Mouse (Mus musculus) MEL (cell line): ENCODE measurements around the gene Elavl1. TPM values are rescaled to one million over a fixed set of nuclear protein-coding genes. Genes with fewer than 3 reads are reported as not detected.
A peak's percentile ranks its signal among the peaks of the same experiment; 100 is the strongest.

Experiments
- DNase-seq: peaks from one replicate; pipeline ENCODE4 v3.0.0; 2011; ENCODE audit warnings: low read depth, low spot score
- H3K27ac ChIP-seq: 2 replicates; pipeline ENCODE4 v1.5.1; 2012; ENCODE audit warnings: low read depth, mild to moderate bottlenecking, control low read depth, low read length, moderate library complexity; ENCODE audit not compliant: control insufficient read depth
- H3K27me3 ChIP-seq, 2 experiments: fragments of 150-350 bp in 1 of 2; sonication (generic) in 1 of 2; 2 replicates each; pipeline ENCODE4 v1.6.1; 2012; ENCODE audit warnings: low read length in 2 of 2, mild to moderate bottlenecking in 2 of 2, improper control_type of control experiment in 1 of 2, moderate library complexity in 1 of 2; ENCODE audit not compliant: insufficient read depth in 2 of 2, control insufficient read depth in 1 of 2
- H3K36me3 ChIP-seq, 2 experiments: 2 replicates each; pipeline ENCODE4 v1.6.1; 2012 to 2014; ENCODE audit warnings: low read length in 2 of 2, improper control_type of control experiment in 1 of 2, inconsistent platforms in 1 of 2, mild to moderate bottlenecking in 1 of 2; ENCODE audit not compliant: insufficient read depth in 2 of 2, control insufficient read depth in 1 of 2
- H3K4me1 ChIP-seq, 2 experiments: fragments of 150-350 bp in 1 of 2; sonication (generic) in 1 of 2; 2 replicates each; pipeline ENCODE4 v1.6.1; 2012; ENCODE audit warnings: low read length in 2 of 2, improper control_type of control experiment in 1 of 2, mild to moderate bottlenecking in 1 of 2; ENCODE audit not compliant: insufficient read depth in 2 of 2, control insufficient read depth in 1 of 2
- H3K4me3 ChIP-seq, 2 experiments: fragments of 150-350 bp in 1 of 2; sonication (generic) in 1 of 2; 2 replicates each; pipeline ENCODE4 v1.5.1; 2012; ENCODE audit warnings: low read depth in 2 of 2, low read length in 2 of 2, mild to moderate bottlenecking in 2 of 2, moderate library complexity in 2 of 2, control low read depth in 1 of 2, improper control_type of control experiment in 1 of 2; ENCODE audit not compliant: control insufficient read depth in 1 of 2, insufficient read depth in 1 of 2
- H3K79me2 ChIP-seq: 2 replicates; pipeline ENCODE4 v1.6.1; 2012; ENCODE audit warnings: mild to moderate bottlenecking, low read length, moderate library complexity; ENCODE audit not compliant: control insufficient read depth, poor library complexity, insufficient read depth
- H3K9ac ChIP-seq: 2 replicates; pipeline ENCODE4 v1.6.1; 2012; ENCODE audit warnings: low read depth, mild to moderate bottlenecking, control low read depth, low read length, moderate library complexity; ENCODE audit not compliant: control insufficient read depth, poor library complexity, severe bottlenecking
- H3K9me3 ChIP-seq: fragments of 150-350 bp; sonication (generic); replicated peaks from 2 replicates; pipeline ENCODE4 v1.6.1; 2012; ENCODE audit warnings: mild to moderate bottlenecking, low read length, improper control_type of control experiment, moderate library complexity; ENCODE audit not compliant: insufficient read depth
- CHD1 ChIP-seq: IDR thresholded peaks from 2 replicates; pipeline ENCODE4 v1.6.1; 2012; ENCODE audit warnings: low read depth, mild to moderate bottlenecking, inconsistent platforms, low read length, improper control_type of control experiment
- CHD2 ChIP-seq: IDR thresholded peaks from 2 replicates; pipeline ENCODE4 v1.6.1; 2011; ENCODE audit warnings: low read length, improper control_type of control experiment
- CTCF ChIP-seq, 3 experiments: IDR thresholded peaks in 2 of 3; conservative IDR thresholded peaks in 1 of 3; 2 replicates each; pipeline ENCODE4 v1.5.1; 2011 to 2012; ENCODE audit warnings: low read length in 3 of 3, low read depth in 2 of 3, mild to moderate bottlenecking in 2 of 3, improper control_type of control experiment in 1 of 3, inconsistent platforms in 1 of 3, mixed read lengths in 1 of 3, moderate library complexity in 1 of 3; ENCODE audit not compliant: control insufficient read depth in 1 of 3, insufficient read depth in 1 of 3, poor library complexity in 1 of 3, severe bottlenecking in 1 of 3
- ELF1 ChIP-seq: IDR thresholded peaks from 2 replicates; pipeline ENCODE4 v1.6.1; 2014; ENCODE audit warnings: low read depth, mild to moderate bottlenecking, inconsistent platforms, low read length, improper control_type of control experiment, moderate library complexity
- EP300 ChIP-seq, 2 experiments: IDR thresholded peaks; 2 replicates each; pipeline ENCODE4 v1.6.1; 2011; ENCODE audit warnings: improper control_type of control experiment in 2 of 2, low read length in 2 of 2, low read depth in 1 of 2, mild to moderate bottlenecking in 1 of 2
- HCFC1 ChIP-seq: IDR thresholded peaks from 2 replicates; pipeline ENCODE4 v1.6.1; 2012; ENCODE audit warnings: low read depth, mild to moderate bottlenecking, inconsistent platforms, low read length, improper control_type of control experiment, moderate library complexity
- JUND ChIP-seq: IDR thresholded peaks from 2 replicates; pipeline ENCODE4 v1.6.1; 2011; ENCODE audit warnings: low read depth, mild to moderate bottlenecking, improper control_type of control experiment, low read length
- MAFK ChIP-seq: IDR thresholded peaks from 2 replicates; pipeline ENCODE4 v1.6.1; 2011; ENCODE audit warnings: low read depth, mild to moderate bottlenecking, low read length, improper control_type of control experiment, borderline replicate concordance
- MAX ChIP-seq: IDR thresholded peaks from 2 replicates; pipeline ENCODE4 v1.6.1; 2011; ENCODE audit warnings: low read length, improper control_type of control experiment
- MAZ ChIP-seq: IDR thresholded peaks from 2 replicates; pipeline ENCODE4 v1.6.1; 2012; ENCODE audit warnings: low read depth, mild to moderate bottlenecking, inconsistent platforms, low read length, improper control_type of control experiment
- MEF2A ChIP-seq: IDR thresholded peaks from 2 replicates; pipeline ENCODE4 v1.6.1; 2014; ENCODE audit warnings: low read depth, mild to moderate bottlenecking, inconsistent platforms, low read length, improper control_type of control experiment; ENCODE audit not compliant: poor library complexity, insufficient replicate concordance, severe bottlenecking; ENCODE audit errors: extremely low read depth
- MXI1 ChIP-seq: IDR thresholded peaks from 2 replicates; pipeline ENCODE4 v1.6.1; 2011; ENCODE audit warnings: mild to moderate bottlenecking, low read depth, low read length, improper control_type of control experiment
- MYC ChIP-seq: IDR thresholded peaks from 2 replicates; pipeline ENCODE4 v1.6.1; 2011; ENCODE audit warnings: low read depth, mild to moderate bottlenecking, low read length, improper control_type of control experiment, moderate library complexity
- POLR2AphosphoS5 ChIP-seq: IDR thresholded peaks from 2 replicates; pipeline ENCODE4 v1.6.1; 2012; ENCODE audit warnings: low read depth, borderline replicate concordance, mild to moderate bottlenecking, inconsistent platforms, low read length, moderate library complexity, mixed read lengths
- RAD21 ChIP-seq: IDR thresholded peaks from 2 replicates; pipeline ENCODE4 v1.6.1; 2011; ENCODE audit warnings: mild to moderate bottlenecking, low read depth, low read length, improper control_type of control experiment
- SIN3A ChIP-seq: IDR thresholded peaks from 2 replicates; pipeline ENCODE4 v1.6.1; 2012; ENCODE audit warnings: low read length, improper control_type of control experiment, inconsistent platforms
- SMC3 ChIP-seq: IDR thresholded peaks from 2 replicates; pipeline ENCODE4 v1.6.1; 2011; ENCODE audit warnings: low read depth, low read length, improper control_type of control experiment
- TAL1 ChIP-seq: IDR thresholded peaks from 2 replicates; pipeline ENCODE4 v1.6.1; 2012; ENCODE audit warnings: mild to moderate bottlenecking, inconsistent platforms, low read length, moderate library complexity, mixed read lengths
- TBP ChIP-seq: IDR thresholded peaks from 2 replicates; pipeline ENCODE4 v1.8.0; 2011; ENCODE audit warnings: low read depth, low read length, improper control_type of control experiment
- TCF12 ChIP-seq: IDR thresholded peaks from 2 replicates; pipeline ENCODE4 v1.6.1; 2014; ENCODE audit warnings: low read depth, mild to moderate bottlenecking, inconsistent platforms, low read length, improper control_type of control experiment, moderate library complexity
- UBTF ChIP-seq: IDR thresholded peaks from 2 replicates; pipeline ENCODE4 v1.6.1; 2012; ENCODE audit warnings: low read depth, mild to moderate bottlenecking, inconsistent platforms, low read length, improper control_type of control experiment, moderate library complexity, borderline replicate concordance; ENCODE audit not compliant: insufficient read depth
- USF1 ChIP-seq: IDR thresholded peaks from 2 replicates; pipeline ENCODE4 v1.6.1; 2014; ENCODE audit warnings: low read depth, mild to moderate bottlenecking, inconsistent platforms, low read length, improper control_type of control experiment, moderate library complexity
- USF2 ChIP-seq, 2 experiments: IDR thresholded peaks; 2 replicates each; pipeline ENCODE4 v1.6.1; 2011 to 2012; ENCODE audit warnings: improper control_type of control experiment in 2 of 2, low read length in 2 of 2, borderline replicate concordance in 1 of 2, inconsistent platforms in 1 of 2, low read depth in 1 of 2, mild to moderate bottlenecking in 1 of 2; ENCODE audit not compliant: insufficient read depth in 1 of 2
- ZC3H11A ChIP-seq: IDR thresholded peaks from 2 replicates; pipeline ENCODE4 v1.6.1; 2012; ENCODE audit warnings: low read depth, mild to moderate bottlenecking, inconsistent platforms, low read length, improper control_type of control experiment
- ZKSCAN1 ChIP-seq: IDR thresholded peaks from 2 replicates; pipeline ENCODE4 v1.6.1; 2012; ENCODE audit warnings: low read depth, mild to moderate bottlenecking, inconsistent platforms, low read length, improper control_type of control experiment, moderate library complexity
- ZNF384 ChIP-seq: IDR thresholded peaks from 2 replicates; pipeline ENCODE4 v1.6.1; 2012; ENCODE audit warnings: low read depth, mild to moderate bottlenecking, inconsistent platforms, low read length, improper control_type of control experiment
- polyA plus RNA-seq, 2 experiments: library from polyadenylated mRNA; stranded (reverse) in 1 of 2; unstranded in 1 of 2; fragments of >175 nt in 1 of 2; fragments of >200 nt in 1 of 2; gene quantifications; 2 replicates each; pipeline versions ENCODE4 v1.2.1 to v1.2.4; 2012; ENCODE audit warnings: low replicate concordance in 2 of 2, low read depth in 1 of 2; ENCODE audit not compliant: insufficient read length in 2 of 2, insufficient read depth in 1 of 2, missing spikeins in 1 of 2
- total RNA-seq: library from RNA; depleted of rRNA; stranded (reverse); fragments of 300-350 nt; gene quantifications from 2 replicates; pipeline ENCODE4 v1.2.3, GENCODE M21; 2012

Elavl1 gene
- total and polyA plus RNA-seq, 3 experiments, result 64.2 to 77.4 TPM; not detected in 1

DNA sequence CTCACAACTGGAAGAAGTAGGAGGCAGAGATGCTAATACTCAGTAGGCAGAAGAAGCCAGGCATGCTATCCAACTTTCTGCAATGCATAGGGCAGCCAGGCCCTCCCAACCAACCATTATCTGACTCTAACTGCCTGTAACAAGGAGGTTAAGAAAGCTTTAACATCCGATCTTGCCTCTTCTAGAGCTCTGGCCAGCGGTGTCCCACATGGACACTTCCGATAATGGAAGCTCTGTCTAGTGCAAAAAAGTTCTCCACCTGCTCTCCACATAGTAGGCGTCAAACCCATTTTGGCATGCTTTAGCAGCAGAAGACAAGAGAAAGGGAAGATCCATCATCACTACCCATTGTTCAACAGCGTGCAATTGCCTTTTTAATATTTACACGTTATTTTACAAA is 1.3 kb downstream of the Elavl1 start:
- H3K9me3 ChIP-seq, result no peaks in the 10 kb centered on the region
- peaks cover 17 to 53% of the 10 kb centered on the region in 2 experiments for H3K36me3 ChIP-seq
- H3K4me1 ChIP-seq, result peaks cover 15 to 29% of the 10 kb centered on the region in 2 experiments
- DNase-seq, result peak; percentile 53
- no peaks in the 10 kb centered on the region for H3K27me3 ChIP-seq
- H3K4me3 ChIP-seq, result peak overlapping the region; percentile 83 to 91
- peak overlapping the region; percentile 71 for H3K27ac ChIP-seq
- peaks cover 74% of the 10 kb centered on the region for H3K79me2 ChIP-seq
- TF ChIP-seq MAX (peak; percentile 56; the same call in 1 of the 2 replicates), ZNF384 (no peak), MAZ (no peak), TAL1 (peak; percentile 42; the same call in 1 of the 2 replicates), MEF2A (no peak), TCF12 (no peak), TBP (no peak), POLR2AphosphoS5 (no peak), MAFK (no peak), JUND (no peak)
- peak overlapping the region; percentile 98 for H3K9ac ChIP-seq

DNA sequence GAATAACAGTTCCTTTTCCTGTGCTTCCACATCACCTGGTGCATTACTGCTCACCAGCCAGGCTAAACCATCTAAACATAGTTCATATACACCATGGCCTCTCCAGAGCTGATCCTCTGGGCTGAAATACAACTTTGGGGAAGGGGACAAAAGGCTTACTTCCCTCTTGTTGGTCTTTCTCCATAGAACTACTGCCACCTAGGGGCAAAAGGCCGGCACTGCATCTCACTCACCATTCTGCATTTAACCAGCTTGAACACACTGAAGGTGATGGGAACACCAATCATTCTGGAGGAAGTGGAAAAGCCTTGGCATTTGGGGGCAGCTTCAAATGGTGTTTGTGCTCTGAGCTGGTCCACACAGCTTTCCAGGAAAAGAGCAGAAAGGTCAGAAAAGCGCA is 2.7 kb downstream of the Elavl1 start:
- H3K27me3 ChIP-seq, result no peaks in the 10 kb centered on the region
- H3K79me2 ChIP-seq, result peaks cover 85% of the 10 kb centered on the region
- H3K36me3 ChIP-seq, result peaks cover 17 to 53% of the 10 kb centered on the region in 2 experiments
- no peak for TF ChIP-seq UBTF
- no peak for TF ChIP-seq JUND
- TF ChIP-seq TBP, result no peak
- TF ChIP-seq ZNF384, result 0 out of 2 replicates have a peak, but pooled peaks have one; percentile 10
- TF ChIP-seq RAD21, result peak; percentile 77
- no peak for TF ChIP-seq POLR2AphosphoS5
- TF ChIP-seq MXI1, result peak; percentile 40; the same call in 1 of the 2 replicates
- no peak for TF ChIP-seq TAL1
- TF ChIP-seq ZC3H11A, result peak; percentile 61
- no peak for TF ChIP-seq CHD2
- peak; percentile 78 to 97 (median 90) for TF ChIP-seq CTCF (IDR thresholded peaks at IDR 0.05 in 2 of 3, conservative IDR thresholded peaks at IDR 0.05 in 1 of 3; ENCODE audit: control insufficient read depth in 1 of 3, insufficient read depth in 1 of 3, low read depth in 2 of 3, low read length in 3 of 3, poor library complexity in 1 of 3, severe bottlenecking in 1 of 3)
- TF ChIP-seq USF1, result no peak
- peak; percentile 68 for TF ChIP-seq SIN3A
- TF ChIP-seq MYC, result 0 out of 2 replicates have a peak, but pooled peaks have one; percentile 55
- peak; percentile 38; the same call in 1 of the 2 replicates for TF ChIP-seq HCFC1
- TF ChIP-seq MAX, result no peak
- TF ChIP-seq EP300 (IDR thresholded peaks at IDR 0.05; ENCODE audit: low read depth in 1 of 2, low read length in 2 of 2), result no peak
- peak; percentile 68 for TF ChIP-seq SMC3
- 0 out of 2 replicates have a peak, but pooled peaks have one; percentile 41 for TF ChIP-seq MAZ
- no peak for TF ChIP-seq USF2 (IDR thresholded peaks at IDR 0.05; ENCODE audit: borderline replicate concordance in 1 of 2, insufficient read depth in 1 of 2, low read depth in 1 of 2, low read length in 2 of 2)
- peak; percentile 23; the same call in 1 of the 2 replicates for TF ChIP-seq ZKSCAN1
- peak; percentile 42; the same call in 1 of the 2 replicates for TF ChIP-seq CHD1
- peak; percentile 54 for TF ChIP-seq ELF1
- H3K9me3 ChIP-seq, result no peaks in the 10 kb centered on the region
- H3K9ac ChIP-seq, result no peak overlapping the region
- no peak overlapping the region for H3K4me3 ChIP-seq
- DNase-seq, result peak; percentile 91
- H3K27ac ChIP-seq, result no peak overlapping the region
- H3K4me1 ChIP-seq, result peaks cover 18 to 24% of the 10 kb centered on the region in 2 experiments
